ENCODE assay signal across 15 mouse cellular contexts in genomic region chr14:11960269-11961121, GRCm38 (mm10).
DNase-seq lines count a peak whose midpoint lies in the region; ATAC-seq lines count a peak whose summit lies in the region.
"Had no signal": no experiment of that assay in that cellular context is flagged by ENCODE, and none has a peak within 500 bp of the region (broad histone marks: within the 10 kb centered on the region; RNA-seq: fewer than 3 reads in every experiment).

No protein-coding gene starts in this region.

- no peaks in the 10 kb centered on the region for H3K27me3 ChIP-seq in neural tube, embryonic 11.5 days (ENCODE audit: control insufficient read depth, insufficient read depth, low read length)
- H3K27me3 ChIP-seq: embryonic facial prominence, embryonic 13.5 days; limb, embryonic 15.5 days had no signal

- H3K4me3 ChIP-seq in neural tube, embryonic 11.5 days (ENCODE audit: low read depth, low read length): no peak overlapping the region
- H3K4me3 ChIP-seq: embryonic facial prominence, embryonic 13.5 days; limb, embryonic 15.5 days had no signal

- peak; percentile 95 for ATAC-seq in neural tube, embryonic 11.5 days (ENCODE audit: insufficient read depth, low FRiP score, low TSS enrichment)
- no peak for ATAC-seq in activated CD4-positive, CD25-positive, alpha-beta regulatory T cell, adult 4 months
- ATAC-seq: inflammation-experienced regulatory T-cells, adult 6 months had no signal

- no peaks in the 10 kb centered on the region for H3K9me3 ChIP-seq in neural tube, embryonic 11.5 days (ENCODE audit: control insufficient read depth, low read length)
- H3K9me3 ChIP-seq: embryonic facial prominence, embryonic 13.5 days; limb, embryonic 15.5 days had no signal

- 0 out of 2 replicates have a peak, but pooled peaks cover 2% of the 10 kb centered on the region for H3K4me1 ChIP-seq in neural tube, embryonic 11.5 days (ENCODE audit: control insufficient read depth, insufficient read depth, low read length)
- H3K4me1 ChIP-seq: embryonic facial prominence, embryonic 13.5 days had no signal

- 72% methylated on average over 15 of the region's 15 CpGs for WGBS in neural tube, embryonic 11.5 days

- no peak overlapping the region for H3K27ac ChIP-seq in neural tube, embryonic 11.5 days (ENCODE audit: low read depth, low read length)
- H3K27ac ChIP-seq: embryonic facial prominence, embryonic 13.5 days; limb, embryonic 15.5 days had no signal

- peak; percentile 9 for DNase-seq in cerebellum, adult 9-11 months
- no peak for DNase-seq in cerebellum, postnatal 4 days (ENCODE audit: low spot score in 2 of 2)
- no peak for DNase-seq in neural tube, embryonic 11.5 days (ENCODE audit: low spot score)
- DNase-seq in neural tube, embryonic 10.5 days (ENCODE audit: extremely low spot score, low spot score): no peak
- DNase-seq in layer of hippocampus, postnatal 36 days: peak; percentile 13 to 17
- DNase-seq in right cerebral cortex, postnatal 10 days (ENCODE audit: low spot score in 2 of 2): peak; percentile 50 to 59
- no peak for DNase-seq in thymus, postnatal 10 days (ENCODE audit: low spot score in 2 of 2)
- DNase-seq: lung, postnatal 10 days; spleen, adult 18-20 months; thymus, postnatal 4 days had no signal

- no peak overlapping the region for H3K4me2 ChIP-seq in neural tube, embryonic 11.5 days (ENCODE audit: low read depth)
- H3K4me2 ChIP-seq: embryonic facial prominence, embryonic 13.5 days; limb, embryonic 15.5 days had no signal

- no peaks in the 10 kb centered on the region for H3K36me3 ChIP-seq in neural tube, embryonic 11.5 days (ENCODE audit: control insufficient read depth, insufficient read depth, low read length)
- H3K36me3 ChIP-seq: G1E; limb, embryonic 15.5 days had no signal

- no peak overlapping the region for H3K9ac ChIP-seq in neural tube, embryonic 11.5 days (ENCODE audit: low read length)
- H3K9ac ChIP-seq: embryonic facial prominence, embryonic 13.5 days; limb, embryonic 15.5 days had no signal

Comparison
In these comparisons a context has a peak if more than half of its experiments do, and no peak if none do; other contexts are left out.
1. DNase-seq: peak in cerebellum, adult 9-11 months (single experiment), layer of hippocampus, postnatal 36 days (2 of 2) and right cerebral cortex, postnatal 10 days (2 of 2); none in cerebellum, postnatal 4 days (0 of 2), neural tube, embryonic 11.5 days (single experiment), neural tube, embryonic 10.5 days (single experiment) and thymus, postnatal 10 days (0 of 2).